Mouse (Mus musculus) C2C12 (cell line): ENCODE results near the gene Lyzl4. TPM values are rescaled to one million over a fixed set of nuclear protein-coding genes. Genes with fewer than 3 reads are reported as not detected.

Source experiments
- H3K27me3 ChIP-seq: one replicate; pipeline ENCODE4 v1.6.1; 2011; ENCODE audit not compliant: control insufficient read depth, insufficient read depth, insufficient read length
- H3K36me3 ChIP-seq: one replicate; pipeline ENCODE4 v1.6.1; 2011; ENCODE audit not compliant: control insufficient read depth, insufficient read depth
- H3K4me3 ChIP-seq: one replicate; pipeline ENCODE4 v1.5.1; 2011; ENCODE audit warnings: mild to moderate bottlenecking, control low read depth; ENCODE audit not compliant: poor library complexity, insufficient read depth, severe bottlenecking
- H3K79me2 ChIP-seq: one replicate; pipeline ENCODE4 v1.6.1; 2011; ENCODE audit not compliant: control insufficient read depth, insufficient read depth
- H3K79me3 ChIP-seq: one replicate; pipeline ENCODE4 v1.6.1; 2011; ENCODE audit warnings: low read depth, control low read depth
- H3ac ChIP-seq: one replicate; pipeline ENCODE3; 2011; ENCODE audit warnings: low read depth; ENCODE audit not compliant: control insufficient read depth, insufficient read length
- CEBPB ChIP-seq: IDR thresholded peaks from one replicate; pipeline ENCODE4 v1.6.1; 2011; ENCODE audit warnings: low read depth, mild to moderate bottlenecking, control low read depth, moderate library complexity
- CTCF ChIP-seq: IDR thresholded peaks from one replicate; pipeline ENCODE4 v1.5.1; 2011; ENCODE audit not compliant: control insufficient read depth, insufficient read depth, insufficient read length
- FOSL1 ChIP-seq: IDR thresholded peaks from one replicate; pipeline ENCODE4 v1.8.0; 2011; ENCODE audit warnings: mild to moderate bottlenecking, low read length; ENCODE audit not compliant: poor library complexity, insufficient read depth, severe bottlenecking
- MAX ChIP-seq: IDR thresholded peaks from one replicate; pipeline ENCODE4 v1.6.1; 2011; ENCODE audit warnings: mild to moderate bottlenecking, control low read depth
- MYOD1 ChIP-seq: IDR thresholded peaks from one replicate; pipeline ENCODE4 v1.6.1; 2011; ENCODE audit warnings: low read depth; ENCODE audit not compliant: control insufficient read depth, insufficient read length
- MYOG ChIP-seq: IDR thresholded peaks from one replicate; pipeline ENCODE4 v1.6.1; 2011; ENCODE audit not compliant: control insufficient read depth, insufficient read length; ENCODE audit errors: extremely low read depth
- USF1 ChIP-seq: IDR thresholded peaks from one replicate; pipeline ENCODE4 v1.6.1; 2011; ENCODE audit warnings: low read depth, mild to moderate bottlenecking, control low read depth, moderate library complexity
- polyA plus RNA-seq: library from polyadenylated mRNA; unstranded; fragments of >200 nt; fragmentation: generic; extraction: Trizol; gene quantifications from one replicate; pipeline ENCODE4 v1.2.1, GENCODE M21; 2012; ENCODE audit warnings: missing spikeins

Gene Lyzl4
- polyA plus RNA-seq, 1 experiment: not detected

DNA sequence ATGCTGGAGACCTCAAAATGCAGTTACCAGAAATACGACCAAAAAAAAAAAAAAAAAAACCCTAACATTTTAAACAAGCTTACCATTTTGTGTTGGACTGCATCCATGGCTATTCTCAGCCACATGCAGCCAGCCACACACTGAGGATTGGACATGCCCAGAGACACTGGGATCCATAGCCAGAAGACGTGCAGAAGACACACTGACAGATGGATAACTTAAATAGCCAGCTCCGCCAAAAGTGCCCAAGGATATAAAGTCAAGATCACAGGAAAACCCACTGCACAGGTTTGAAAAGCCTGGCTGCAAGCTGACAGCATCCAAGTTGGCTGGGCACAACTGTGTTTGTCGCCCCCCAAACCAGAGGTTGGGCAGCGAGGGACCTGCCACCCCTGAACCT lies 22.2 kb upstream of the Lyzl4 start:
- TF ChIP-seq FOSL1 (no peak), CTCF (no peak), MYOD1 (no peak), CEBPB (no peak), MYOG (no peak), MAX (no peak), USF1 (no peak)
- H3ac ChIP-seq: no peak overlapping the region
- H3K27me3 ChIP-seq: peaks cover 11% of the 10 kb centered on the region
- H3K36me3 ChIP-seq: no peaks in the 10 kb centered on the region
- H3K79me2 ChIP-seq: no peaks in the 10 kb centered on the region
- H3K4me3 ChIP-seq: no peak overlapping the region
- no peaks in the 10 kb centered on the region for H3K79me3 ChIP-seq

DNA sequence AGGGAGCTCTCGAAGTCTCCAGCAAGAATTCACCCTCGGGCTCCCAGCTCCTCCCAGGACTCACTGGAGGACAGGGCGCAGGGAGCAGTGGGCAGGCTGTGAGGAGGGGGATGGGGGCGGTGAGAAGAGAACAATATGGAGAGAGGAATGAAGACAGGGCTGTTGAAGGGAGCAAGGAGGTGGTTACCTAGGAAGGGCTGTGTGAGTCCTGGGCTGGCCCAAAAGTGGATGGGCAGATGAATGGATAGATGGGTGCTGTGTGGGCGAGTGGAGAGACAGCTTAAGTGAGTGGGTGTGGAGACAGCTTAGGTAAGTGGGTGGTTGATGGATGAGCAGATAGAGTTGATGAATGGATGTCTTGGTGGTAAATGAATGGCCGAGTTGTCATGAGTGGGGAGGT lies 21.6 kb upstream of the Lyzl4 start:
- Histone ChIP-seq H3K79me3 (no peaks in the 10 kb centered on the region), H3ac (no peak overlapping the region), H3K4me3 (no peak overlapping the region), H3K79me2 (no peaks in the 10 kb centered on the region), H3K36me3 (no peaks in the 10 kb centered on the region), H3K27me3 (peaks cover 17% of the 10 kb centered on the region)
- TF ChIP-seq MYOG (no peak), FOSL1 (no peak), CTCF (no peak), MYOD1 (no peak), USF1 (no peak), CEBPB (no peak), MAX (no peak)

DNA sequence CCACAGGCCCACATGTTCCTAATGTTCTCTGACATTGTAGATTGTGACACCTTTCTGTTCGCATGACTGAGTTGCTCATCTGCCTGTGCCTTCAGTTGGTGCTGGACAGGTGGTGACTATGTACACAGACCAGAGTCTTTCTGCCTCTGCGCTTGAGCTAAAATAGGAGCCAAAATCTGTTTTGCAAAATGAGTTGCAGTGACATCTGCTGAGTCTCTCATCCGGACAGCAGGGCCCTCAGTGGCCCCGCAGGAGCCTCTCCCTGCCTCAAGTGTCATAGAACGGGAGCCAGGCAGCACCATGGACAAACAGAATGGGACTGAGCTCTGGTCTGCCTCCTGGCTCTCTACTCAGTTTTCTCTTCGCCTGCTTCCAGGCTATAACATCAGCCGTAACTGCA lies 17.9 kb upstream of the Lyzl4 start:
- no peak for TF ChIP-seq MYOD1
- no peak for TF ChIP-seq USF1
- TF ChIP-seq FOSL1: no peak
- no peak for TF ChIP-seq MAX
- no peak for TF ChIP-seq CTCF
- TF ChIP-seq MYOG: no peak
- TF ChIP-seq CEBPB: no peak
- H3K36me3 ChIP-seq: no peaks in the 10 kb centered on the region
- H3K79me2 ChIP-seq: no peaks in the 10 kb centered on the region
- no peaks in the 10 kb centered on the region for H3K79me3 ChIP-seq
- H3ac ChIP-seq: no peak overlapping the region
- H3K4me3 ChIP-seq: no peak overlapping the region
- peaks cover 30% of the 10 kb centered on the region for H3K27me3 ChIP-seq

DNA sequence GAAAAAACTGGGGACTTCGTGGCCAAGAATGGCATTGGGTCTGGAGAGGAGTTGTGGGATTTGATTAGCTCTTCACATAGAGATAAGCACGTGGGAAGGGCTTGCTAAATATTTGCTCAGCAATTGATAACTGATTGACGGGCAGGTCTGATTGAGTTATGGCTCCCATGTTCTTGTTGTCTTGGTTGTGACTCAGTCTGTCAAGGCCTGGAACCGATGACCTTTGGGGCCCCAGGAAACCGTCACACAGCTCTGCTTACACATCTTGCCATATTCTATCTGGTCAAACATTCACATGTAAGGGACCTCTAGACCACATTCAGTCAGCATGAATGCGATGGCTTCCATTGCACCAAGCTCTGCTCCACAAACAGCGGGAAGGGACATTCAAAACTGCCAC lies 16.4 kb upstream of the Lyzl4 start:
- no peaks in the 10 kb centered on the region for H3K36me3 ChIP-seq
- TF ChIP-seq MYOD1 (no peak), MYOG (no peak), MAX (no peak), CEBPB (no peak), USF1 (no peak), CTCF (no peak), FOSL1 (no peak)
- H3K79me3 ChIP-seq: no peaks in the 10 kb centered on the region
- no peaks in the 10 kb centered on the region for H3K79me2 ChIP-seq
- no peak overlapping the region for H3ac ChIP-seq
- H3K27me3 ChIP-seq: peaks cover 30% of the 10 kb centered on the region
- H3K4me3 ChIP-seq: no peak overlapping the region

DNA sequence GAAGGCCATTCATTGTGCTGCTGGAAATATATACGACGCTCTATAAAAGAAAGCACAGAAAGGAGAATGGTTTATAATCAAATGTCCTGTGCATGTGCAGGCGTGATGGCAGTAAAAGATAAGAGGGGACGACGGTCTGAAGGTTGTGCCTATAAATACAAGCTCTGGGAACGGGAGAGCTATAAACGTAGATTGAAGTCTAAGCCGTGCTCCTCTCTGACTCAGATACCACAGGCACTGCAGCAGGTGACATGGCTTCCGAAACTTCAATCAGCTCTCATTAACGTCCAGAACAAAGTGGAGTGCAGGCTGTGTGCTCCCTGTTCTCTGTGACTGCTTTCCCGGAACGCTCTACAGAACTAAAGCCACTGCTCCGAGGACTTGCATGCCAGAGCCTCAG lies 15.2 kb upstream of the Lyzl4 start:
- H3K36me3 ChIP-seq: no peaks in the 10 kb centered on the region
- H3K79me2 ChIP-seq: no peaks in the 10 kb centered on the region
- H3K4me3 ChIP-seq: no peak overlapping the region
- TF ChIP-seq CTCF: no peak
- TF ChIP-seq FOSL1: no peak
- no peak for TF ChIP-seq MYOG
- TF ChIP-seq MYOD1: no peak
- TF ChIP-seq CEBPB: no peak
- no peak for TF ChIP-seq USF1
- peaks cover 30% of the 10 kb centered on the region for H3K27me3 ChIP-seq
- no peak overlapping the region for H3ac ChIP-seq
- no peaks in the 10 kb centered on the region for H3K79me3 ChIP-seq

DNA sequence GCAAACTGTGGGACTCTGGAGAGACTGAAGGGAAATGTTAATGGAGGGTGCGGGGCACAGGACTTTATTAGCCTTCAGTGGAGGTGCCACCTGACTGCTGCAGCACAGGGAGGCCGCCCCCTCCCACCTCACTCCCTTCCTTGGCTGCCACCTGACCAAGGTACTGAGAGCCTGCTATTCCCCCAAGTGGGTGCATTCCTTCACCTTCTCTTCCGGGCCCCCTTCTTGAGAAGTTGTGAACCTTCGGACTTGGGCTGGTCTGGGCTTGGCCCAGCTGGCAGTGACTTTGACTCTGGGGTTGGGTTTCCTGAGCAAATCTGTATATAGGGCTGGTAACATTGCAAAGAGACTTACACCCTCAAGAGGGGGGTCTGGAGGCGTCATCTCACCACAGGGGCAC lies 14.4 kb upstream of the Lyzl4 start:
- no peak for TF ChIP-seq MYOD1
- no peak for TF ChIP-seq MYOG
- TF ChIP-seq USF1: no peak
- no peak for TF ChIP-seq CTCF
- TF ChIP-seq MAX: no peak
- TF ChIP-seq FOSL1: no peak
- TF ChIP-seq CEBPB: no peak
- no peak overlapping the region for H3ac ChIP-seq
- peaks cover 30% of the 10 kb centered on the region for H3K27me3 ChIP-seq
- H3K36me3 ChIP-seq: no peaks in the 10 kb centered on the region
- H3K79me3 ChIP-seq: no peaks in the 10 kb centered on the region
- H3K79me2 ChIP-seq: no peaks in the 10 kb centered on the region
- H3K4me3 ChIP-seq: no peak overlapping the region
